Mouse (Mus musculus): ENCODE measurements at regions not wholly inside any gene's neighbourhood (a gene's known extent, or its start where the extent isn't known, plus 50 kb on each side); places are given as distances from the start of the nearest gene placed in this dataset.

GRCm38 (mm10) chr2:133724310-133724709 is 172.4 kb downstream of the Bmp2 start:
- Histone ChIP-seq H3K9me3 (replicated peaks; ENCODE audit: control insufficient read depth, low read length) (no peaks in the 10 kb centered on the region), H3K27me3 (ENCODE audit: control insufficient read depth, insufficient read depth, low read depth, low read length) (no peaks in the 10 kb centered on the region), H3K27ac (ENCODE audit: low read length) (no peak overlapping the region), H3K9ac (ENCODE audit: low read depth, low read length) (no peak overlapping the region), H3K4me3 (ENCODE audit: low read depth, low read length) (no peak overlapping the region), H3K4me2 (ENCODE audit: low read depth, low read length) (no peak overlapping the region), H3K36me3 (ENCODE audit: control insufficient read depth, insufficient read depth) (no peaks in the 10 kb centered on the region), H3K4me1 (ENCODE audit: control insufficient read depth, low read depth, low read length) (no peaks in the 10 kb centered on the region)
- no peak for ATAC-seq (ENCODE audit: low read depth)
- WGBS (ENCODE audit: insufficient replicate concordance) = 68% methylated on average over 7 of the region's 7 CpGs

- Histone ChIP-seq H3K9me3 (replicated peaks; ENCODE audit: control insufficient read depth, low read length) (no peaks in the 10 kb centered on the region), H3K27ac (ENCODE audit: low read length) (no peak overlapping the region), H3K36me3 (ENCODE audit: control insufficient read depth, insufficient read depth) (no peaks in the 10 kb centered on the region), H3K9ac (ENCODE audit: low read depth, low read length) (no peak overlapping the region), H3K27me3 (ENCODE audit: control insufficient read depth, insufficient read depth, low read depth, low read length) (no peaks in the 10 kb centered on the region), H3K4me2 (ENCODE audit: low read depth, low read length) (no peak overlapping the region), H3K4me1 (ENCODE audit: control insufficient read depth, low read depth, low read length) (no peaks in the 10 kb centered on the region), H3K4me3 (ENCODE audit: low read depth, low read length) (no peak overlapping the region)
- no peak for ATAC-seq (ENCODE audit: low read depth)
- WGBS (ENCODE audit: insufficient replicate concordance) = 63% methylated on average over 6 of the region's 6 CpGs
Observed at GRCm38 (mm10) chr2:133724757-133725156, 172.8 kb downstream of the Bmp2 start.

DNA sequence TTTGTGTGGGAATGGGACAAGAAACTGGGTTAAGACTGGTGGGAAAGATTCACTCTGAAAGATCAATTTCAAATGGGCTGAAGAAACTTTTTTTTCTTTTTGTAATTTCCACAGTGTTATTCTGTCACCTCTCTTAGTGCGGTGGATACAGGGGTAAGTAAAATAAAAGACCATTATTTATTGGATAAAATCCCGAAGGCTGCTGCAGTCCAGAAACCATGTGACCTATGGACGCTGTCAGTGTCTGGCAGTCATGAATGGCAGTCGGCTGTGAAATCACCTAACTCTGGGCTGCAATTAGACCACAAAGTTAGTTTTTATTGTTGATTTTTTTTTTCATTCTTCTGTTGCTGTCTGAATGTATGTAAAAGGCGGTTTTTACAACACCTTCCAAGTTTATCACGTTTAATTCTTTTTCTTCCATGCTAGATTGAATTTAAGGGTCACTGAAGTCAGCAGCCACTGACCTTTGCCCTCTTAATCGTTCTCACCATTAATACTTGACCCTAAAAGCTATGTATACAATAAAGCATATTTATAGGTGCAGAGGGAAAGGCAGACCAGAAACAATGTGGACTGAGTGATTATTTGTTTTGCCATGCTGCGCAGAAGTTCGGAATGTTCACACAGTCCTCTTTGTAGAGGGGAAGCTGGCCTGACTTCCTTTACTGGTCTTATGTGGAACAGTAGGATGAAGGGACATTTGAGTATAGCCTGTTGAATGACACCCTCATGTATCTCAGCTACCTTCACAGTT is 182.7 kb downstream of the Bmp2 start:
- Histone ChIP-seq H3K9ac (ENCODE audit: low read depth, low read length) (no peak overlapping the region), H3K27ac (ENCODE audit: low read length) (no peak overlapping the region), H3K4me1 (ENCODE audit: control insufficient read depth, low read depth, low read length) (no peaks in the 10 kb centered on the region), H3K4me2 (ENCODE audit: low read depth, low read length) (no peak overlapping the region), H3K4me3 (ENCODE audit: low read depth, low read length) (no peak overlapping the region), H3K27me3 (ENCODE audit: control insufficient read depth, insufficient read depth, low read depth, low read length) (no peaks in the 10 kb centered on the region), H3K36me3 (ENCODE audit: control insufficient read depth, insufficient read depth) (no peaks in the 10 kb centered on the region), H3K9me3 (replicated peaks; ENCODE audit: control insufficient read depth, low read length) (no peaks in the 10 kb centered on the region)
- 58% methylated on average over 9 of the region's 9 CpGs for WGBS (ENCODE audit: insufficient replicate concordance)
- no peak for ATAC-seq (ENCODE audit: low read depth)

- 62% methylated on average over 10 of the region's 10 CpGs for WGBS (ENCODE audit: insufficient replicate concordance)
- H3K27me3 ChIP-seq (ENCODE audit: control insufficient read depth, insufficient read depth, low read depth, low read length) = no peaks in the 10 kb centered on the region
- H3K9ac ChIP-seq (ENCODE audit: low read depth, low read length) = no peak overlapping the region
- no peaks in the 10 kb centered on the region for H3K36me3 ChIP-seq (ENCODE audit: control insufficient read depth, insufficient read depth)
- no peak overlapping the region for H3K4me3 ChIP-seq (ENCODE audit: low read depth, low read length)
- H3K9me3 ChIP-seq (replicated peaks; ENCODE audit: control insufficient read depth, low read length) = no peaks in the 10 kb centered on the region
- no peak overlapping the region for H3K27ac ChIP-seq (ENCODE audit: low read length)
- no peak overlapping the region for H3K4me2 ChIP-seq (ENCODE audit: low read depth, low read length)
- no peaks in the 10 kb centered on the region for H3K4me1 ChIP-seq (ENCODE audit: control insufficient read depth, low read depth, low read length)
- ATAC-seq (ENCODE audit: low read depth) = no peak
Observed at GRCm38 (mm10) chr2:133738839-133739430, 187.0 kb downstream of the Bmp2 start.

DNA sequence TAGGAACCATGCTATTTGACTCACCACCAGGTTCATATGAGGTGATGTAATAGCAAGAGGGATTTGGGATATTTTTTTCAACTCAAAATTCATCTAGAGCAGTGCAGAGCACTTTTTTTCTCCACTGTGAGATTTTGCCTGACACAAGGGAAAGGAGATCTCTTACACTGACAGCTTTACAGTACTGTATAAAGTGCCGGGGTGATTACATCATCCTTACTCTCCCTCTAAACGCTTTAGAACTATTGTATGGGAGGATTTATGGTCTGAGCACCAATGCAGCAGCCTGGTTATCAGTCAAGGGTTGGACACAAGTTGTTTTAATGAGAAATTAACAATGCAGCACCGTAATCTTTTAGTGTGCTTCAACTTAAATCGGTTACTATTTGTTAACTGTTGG is 196.5 kb downstream of the Bmp2 start:
- Histone ChIP-seq H3K9me3 (replicated peaks; ENCODE audit: control insufficient read depth, low read length) (no peaks in the 10 kb centered on the region), H3K27me3 (ENCODE audit: control insufficient read depth, insufficient read depth, low read depth, low read length) (no peaks in the 10 kb centered on the region), H3K27ac (ENCODE audit: low read length) (no peak overlapping the region), H3K9ac (ENCODE audit: low read depth, low read length) (no peak overlapping the region), H3K36me3 (ENCODE audit: control insufficient read depth, insufficient read depth) (no peaks in the 10 kb centered on the region), H3K4me2 (ENCODE audit: low read depth, low read length) (no peak overlapping the region), H3K4me1 (ENCODE audit: control insufficient read depth, low read depth, low read length) (no peaks in the 10 kb centered on the region), H3K4me3 (ENCODE audit: low read depth, low read length) (no peak overlapping the region)
- ATAC-seq (ENCODE audit: low read depth) = no peak
- 31% methylated on average over 4 of the region's 4 CpGs for WGBS (ENCODE audit: insufficient replicate concordance)

GRCm38 (mm10) chr2:133749846-133750637 is 198.1 kb downstream of the Bmp2 start:
- H3K9me3 ChIP-seq (replicated peaks; ENCODE audit: control insufficient read depth, low read length) = no peaks in the 10 kb centered on the region
- H3K27ac ChIP-seq (ENCODE audit: low read length) = no peak overlapping the region
- H3K27me3 ChIP-seq (ENCODE audit: control insufficient read depth, insufficient read depth, low read depth, low read length) = no peaks in the 10 kb centered on the region
- H3K36me3 ChIP-seq (ENCODE audit: control insufficient read depth, insufficient read depth) = no peaks in the 10 kb centered on the region
- ATAC-seq (ENCODE audit: low read depth) = no peak
- no peak overlapping the region for H3K9ac ChIP-seq (ENCODE audit: low read depth, low read length)
- H3K4me1 ChIP-seq (ENCODE audit: control insufficient read depth, low read depth, low read length) = no peaks in the 10 kb centered on the region
- H3K4me2 ChIP-seq (ENCODE audit: low read depth, low read length) = no peak overlapping the region
- WGBS (ENCODE audit: insufficient replicate concordance) = 51% methylated on average over 4 of the region's 4 CpGs
- no peak overlapping the region for H3K4me3 ChIP-seq (ENCODE audit: low read depth, low read length)

DNA sequence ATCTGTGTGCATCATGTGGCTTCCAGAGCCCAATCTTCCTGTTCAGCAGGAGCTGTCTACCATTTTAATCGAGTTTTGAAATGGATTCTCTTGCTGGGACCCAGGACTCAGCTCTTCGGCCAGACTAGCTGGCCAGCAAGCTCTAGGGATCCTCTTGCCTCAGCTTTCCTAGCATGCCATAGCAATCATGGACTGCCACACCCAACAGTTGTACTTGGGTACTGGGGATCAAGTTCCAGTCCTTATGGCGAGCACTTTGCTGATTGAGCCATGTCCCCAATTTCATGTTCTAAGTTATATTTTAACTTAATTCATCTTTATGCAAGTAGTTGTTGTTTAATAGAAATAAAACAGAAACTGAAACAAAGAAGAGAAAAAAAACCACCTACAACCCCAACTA is 202.1 kb downstream of the Bmp2 start:
- H3K4me1 ChIP-seq (ENCODE audit: control insufficient read depth, low read depth, low read length) = no peaks in the 10 kb centered on the region
- no peak overlapping the region for H3K4me2 ChIP-seq (ENCODE audit: low read depth, low read length)
- H3K27me3 ChIP-seq (ENCODE audit: control insufficient read depth, insufficient read depth, low read depth, low read length) = no peaks in the 10 kb centered on the region
- 58% methylated on average over 3 of the region's 3 CpGs for WGBS (ENCODE audit: insufficient replicate concordance)
- no peak overlapping the region for H3K4me3 ChIP-seq (ENCODE audit: low read depth, low read length)
- no peaks in the 10 kb centered on the region for H3K9me3 ChIP-seq (replicated peaks; ENCODE audit: control insufficient read depth, low read length)
- no peaks in the 10 kb centered on the region for H3K36me3 ChIP-seq (ENCODE audit: control insufficient read depth, insufficient read depth)
- H3K9ac ChIP-seq (ENCODE audit: low read depth, low read length) = no peak overlapping the region
- H3K27ac ChIP-seq (ENCODE audit: low read length) = no peak overlapping the region
- no peak for ATAC-seq (ENCODE audit: low read depth)

GRCm38 (mm10) chr2:133761496-133761895 is 209.5 kb downstream of the Bmp2 start:
- WGBS (ENCODE audit: insufficient replicate concordance) = 65% methylated on average over 7 of the region's 7 CpGs
- peak; percentile 68 for ATAC-seq (ENCODE audit: low read depth)
- H3K9me3 ChIP-seq (replicated peaks; ENCODE audit: control insufficient read depth, low read length) = no peaks in the 10 kb centered on the region
- H3K4me1 ChIP-seq (ENCODE audit: control insufficient read depth, low read depth, low read length) = no peaks in the 10 kb centered on the region
- no peak overlapping the region for H3K4me2 ChIP-seq (ENCODE audit: low read depth, low read length)
- no peak overlapping the region for H3K27ac ChIP-seq (ENCODE audit: low read length)
- H3K9ac ChIP-seq (ENCODE audit: low read depth, low read length) = no peak overlapping the region
- H3K36me3 ChIP-seq (ENCODE audit: control insufficient read depth, insufficient read depth) = no peaks in the 10 kb centered on the region
- no peak overlapping the region for H3K4me3 ChIP-seq (ENCODE audit: low read depth, low read length)
- H3K27me3 ChIP-seq (ENCODE audit: control insufficient read depth, insufficient read depth, low read depth, low read length) = no peaks in the 10 kb centered on the region

GRCm38 (mm10) chr2:133768546-133768945 is 216.6 kb downstream of the Bmp2 start:
- no peaks in the 10 kb centered on the region for H3K4me1 ChIP-seq (ENCODE audit: control insufficient read depth, low read depth, low read length)
- peak; percentile 30; the same call in 1 of the 2 replicates for ATAC-seq (ENCODE audit: low read depth)
- no peak overlapping the region for H3K4me2 ChIP-seq (ENCODE audit: low read depth, low read length)
- H3K9ac ChIP-seq (ENCODE audit: low read depth, low read length) = no peak overlapping the region
- H3K9me3 ChIP-seq (replicated peaks; ENCODE audit: control insufficient read depth, low read length) = no peaks in the 10 kb centered on the region
- 62% methylated on average over 1 of the region's 1 CpGs for WGBS (ENCODE audit: insufficient replicate concordance)
- no peaks in the 10 kb centered on the region for H3K36me3 ChIP-seq (ENCODE audit: control insufficient read depth, insufficient read depth)
- no peaks in the 10 kb centered on the region for H3K27me3 ChIP-seq (ENCODE audit: control insufficient read depth, insufficient read depth, low read depth, low read length)
- no peak overlapping the region for H3K4me3 ChIP-seq (ENCODE audit: low read depth, low read length)
- no peak overlapping the region for H3K27ac ChIP-seq (ENCODE audit: low read length)

All from liver, embryonic 16.5 days (tissue).